Mouse (Mus musculus) cortical plate, adult 2 months (tissue): ENCODE measurements around the gene Rcor3.

Source experiments
- CTCF ChIP-seq: fragments of 200-500 bp; IDR thresholded peaks from 2 replicates; pipeline ENCODE4 v1.5.1; 2011; ENCODE audit warnings: mild to moderate bottlenecking, control low read depth, low read length; ENCODE audit not compliant: insufficient read depth; ENCODE audit errors: extremely low read depth
- POLR2A ChIP-seq: fragments of 200-500 bp; IDR thresholded peaks from 2 replicates; pipeline ENCODE4 v1.6.1; 2011; ENCODE audit warnings: mild to moderate bottlenecking, low read length, control low read depth; ENCODE audit not compliant: insufficient read depth; ENCODE audit errors: extremely low read depth

GRCm38 (mm10) chr1:192089208-192090166, 48.4 kb downstream of the Rcor3 start:
- TF ChIP-seq CTCF (no peak), POLR2A (no peak)
